Mouse (Mus musculus): ENCODE measurements at regions not wholly inside any gene's neighbourhood (a gene's known extent, or its start where the extent isn't known, plus 50 kb on each side); places are given as distances from the start of the nearest gene placed in this dataset.
A peak's percentile ranks its signal among the peaks of the same experiment; 100 is the strongest.

DNA sequence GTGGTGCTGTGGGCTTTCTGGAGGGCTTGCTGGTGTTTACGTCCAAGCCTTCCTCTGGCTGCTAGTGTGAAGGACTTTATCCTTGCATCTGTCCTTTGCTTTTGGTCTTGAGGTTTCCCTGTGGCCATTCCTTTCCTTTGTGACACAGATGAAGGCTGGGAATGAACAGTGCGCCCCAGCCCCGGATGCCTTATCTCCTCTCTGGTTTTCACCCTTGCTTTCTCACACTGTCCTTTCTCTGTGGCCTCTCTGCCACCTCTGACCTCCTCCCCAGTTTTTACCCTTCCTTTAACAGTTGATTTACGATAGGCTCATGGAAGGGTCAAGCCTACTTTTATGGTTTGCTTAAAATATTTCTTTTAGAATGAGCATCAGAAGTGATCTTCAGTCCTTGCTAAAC, 53.2 kb downstream of the Gas1 start:
- no peak for DNase-seq (ENCODE audit: low read depth, low spot score)

DNA sequence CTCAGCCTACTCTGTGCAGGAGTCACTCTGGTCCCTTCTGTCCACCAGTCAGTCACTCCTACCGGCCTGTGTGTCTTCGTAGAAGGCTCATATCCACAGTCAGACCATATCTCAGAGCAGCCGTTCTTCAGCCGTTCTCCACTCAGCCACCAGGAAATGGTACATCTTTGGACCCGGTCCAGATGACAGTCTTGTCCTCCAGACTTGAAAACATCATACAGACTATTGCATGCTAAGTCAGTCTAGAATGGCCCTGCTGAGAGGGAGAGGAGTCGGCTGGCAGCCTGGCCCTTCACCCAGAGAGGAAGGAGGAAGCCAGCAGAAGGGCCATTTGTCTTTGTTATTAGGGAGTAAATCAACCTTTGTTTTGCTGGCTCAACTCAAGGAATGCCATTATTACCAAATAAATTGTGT, 54.0 kb downstream of the Gas1 start:
- DNase-seq (ENCODE audit: low read depth, low spot score) = no peak

DNA sequence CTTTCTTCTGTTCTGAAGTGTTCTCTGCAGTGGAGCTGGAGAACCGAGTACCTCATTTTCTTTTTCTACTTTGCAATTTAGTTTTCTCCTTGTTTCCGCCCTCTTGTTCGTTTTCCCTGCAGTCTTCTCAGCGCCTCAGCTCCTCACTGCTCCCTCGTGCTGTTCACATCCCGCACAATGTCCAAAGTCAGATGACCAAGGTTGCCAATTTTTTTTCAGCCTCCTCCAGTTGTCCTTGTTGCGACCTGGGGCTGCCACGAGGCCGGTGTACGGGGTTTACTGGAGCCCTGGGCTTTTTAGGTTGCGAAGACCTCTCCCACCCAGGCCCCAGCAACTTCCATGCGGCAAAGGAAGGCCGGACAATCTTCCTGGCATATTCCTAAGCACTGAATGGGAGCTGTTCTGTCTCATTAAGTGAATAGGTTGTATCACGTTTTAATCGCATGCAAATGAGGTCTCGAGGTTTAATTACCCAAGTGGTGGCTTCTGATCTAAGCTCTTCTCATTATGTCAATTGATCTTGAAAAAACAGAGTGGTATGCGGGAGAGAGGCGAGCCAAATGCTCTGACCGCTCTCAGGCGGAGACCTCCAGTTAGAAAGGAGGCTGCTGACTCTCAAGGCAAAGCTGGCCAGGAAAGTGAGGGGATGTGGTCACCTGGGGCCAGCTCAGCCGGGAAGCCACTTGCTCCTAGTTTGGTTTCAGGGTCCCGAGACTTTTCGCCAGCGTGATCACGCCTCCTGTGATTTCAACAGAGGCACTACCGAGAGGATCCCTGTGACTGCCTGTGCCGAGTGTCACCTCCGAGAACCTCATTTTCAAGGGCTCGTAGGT, 54.6 kb downstream of the Gas1 start:
- no peak for DNase-seq (ENCODE audit: low read depth, low spot score)

DNA sequence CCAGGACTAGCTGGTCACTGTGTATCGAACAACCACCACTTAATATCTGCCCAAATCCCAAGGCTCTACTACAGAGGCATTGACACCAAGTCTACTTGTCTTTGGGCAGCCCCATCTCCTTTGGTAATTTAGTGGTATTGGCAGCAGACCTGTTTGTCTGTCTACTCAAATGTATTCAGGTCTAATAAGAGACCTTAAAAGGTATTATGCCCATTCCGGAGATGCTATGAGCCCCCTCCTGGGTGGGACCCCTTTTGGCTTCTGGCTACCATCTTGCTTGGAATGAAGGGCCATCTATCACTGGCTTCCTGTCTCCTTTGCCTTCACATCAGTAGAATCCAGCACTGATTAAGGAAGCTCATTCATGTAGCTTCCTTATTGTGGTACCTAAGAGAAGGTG, 65.7 kb downstream of the Gas1 start:
- DNase-seq (ENCODE audit: low read depth, low spot score) = no peak

DNA sequence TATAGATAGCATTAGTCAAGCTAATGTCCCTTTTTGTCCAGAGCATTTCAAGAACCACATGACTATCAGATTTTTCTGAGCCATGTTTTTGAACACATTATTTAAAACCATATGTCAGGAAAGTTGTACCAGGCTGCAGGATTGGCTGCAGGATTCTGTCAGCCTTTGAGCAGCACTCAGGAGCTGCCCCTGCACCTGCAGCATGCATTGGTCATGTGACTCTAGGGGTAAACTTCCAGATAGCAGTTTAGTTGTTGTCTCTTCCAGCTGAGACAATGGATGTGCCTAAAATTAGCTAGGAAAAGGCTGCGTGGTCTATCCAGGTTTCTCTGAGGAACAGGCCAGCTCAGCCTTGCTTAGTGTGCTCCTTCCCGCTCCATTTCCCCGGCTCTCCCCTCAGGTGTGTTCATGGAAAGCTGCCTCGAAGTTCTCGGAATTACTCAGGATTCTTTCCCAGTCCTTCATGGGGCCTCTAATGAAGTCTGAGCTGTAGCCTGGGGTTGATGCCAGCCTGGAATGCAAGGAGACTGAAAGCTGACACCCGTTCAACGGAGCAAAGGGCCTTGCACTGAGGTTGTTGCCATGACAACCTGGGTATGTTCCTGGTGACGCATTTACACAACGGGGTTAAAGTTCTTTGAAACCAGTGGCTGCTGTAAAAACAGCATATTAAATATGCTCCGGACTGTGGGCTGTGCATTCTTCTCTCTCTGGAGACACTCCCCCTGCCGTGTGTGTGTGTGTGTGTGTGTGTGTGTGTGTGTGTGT, 66.9 kb downstream of the Gas1 start:
- DNase-seq (ENCODE audit: low read depth, low spot score) = peak; percentile 67

DNA sequence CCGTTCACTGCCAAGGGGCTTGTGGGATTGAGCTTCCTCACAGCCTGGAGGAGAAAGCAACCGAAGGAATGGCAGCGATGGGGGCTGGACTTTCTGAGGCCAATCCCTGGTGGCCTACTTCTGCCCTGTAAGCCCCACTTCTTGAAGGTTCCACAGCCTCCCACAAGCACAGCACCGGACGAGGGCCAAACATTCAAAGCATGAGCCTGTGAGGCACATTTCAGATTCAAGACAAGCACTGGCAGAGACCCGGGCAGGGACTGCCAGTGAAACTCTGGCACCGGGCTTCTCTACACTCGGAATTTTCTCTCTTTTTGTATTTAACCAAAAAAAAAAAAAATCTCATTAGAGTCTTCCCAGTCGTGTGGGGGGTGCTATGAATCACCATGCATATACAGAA, 71.9 kb downstream of the Gas1 start:
- no peak for DNase-seq (ENCODE audit: low read depth, low spot score)

DNA sequence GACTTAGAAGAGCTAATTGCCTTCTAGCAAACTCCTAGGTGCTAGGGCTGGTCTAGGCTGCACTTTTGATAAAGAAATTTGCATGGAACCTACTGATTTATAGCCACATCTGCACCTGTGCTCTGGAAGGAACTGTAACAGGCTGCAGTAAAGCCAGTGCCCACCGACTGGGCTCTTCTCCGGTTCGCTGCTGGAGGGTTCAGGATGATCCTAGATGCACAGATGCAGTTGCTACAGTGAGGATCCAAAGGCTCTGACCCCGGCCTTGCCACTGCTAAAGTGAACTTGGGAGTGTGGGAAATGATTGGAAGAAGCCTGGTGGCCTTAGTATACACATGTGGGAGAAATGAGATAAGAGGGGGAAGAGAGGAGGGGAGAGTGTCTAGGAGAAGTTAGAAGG, 75.5 kb downstream of the Gas1 start:
- no peak for DNase-seq (ENCODE audit: low read depth, low spot score)

DNA sequence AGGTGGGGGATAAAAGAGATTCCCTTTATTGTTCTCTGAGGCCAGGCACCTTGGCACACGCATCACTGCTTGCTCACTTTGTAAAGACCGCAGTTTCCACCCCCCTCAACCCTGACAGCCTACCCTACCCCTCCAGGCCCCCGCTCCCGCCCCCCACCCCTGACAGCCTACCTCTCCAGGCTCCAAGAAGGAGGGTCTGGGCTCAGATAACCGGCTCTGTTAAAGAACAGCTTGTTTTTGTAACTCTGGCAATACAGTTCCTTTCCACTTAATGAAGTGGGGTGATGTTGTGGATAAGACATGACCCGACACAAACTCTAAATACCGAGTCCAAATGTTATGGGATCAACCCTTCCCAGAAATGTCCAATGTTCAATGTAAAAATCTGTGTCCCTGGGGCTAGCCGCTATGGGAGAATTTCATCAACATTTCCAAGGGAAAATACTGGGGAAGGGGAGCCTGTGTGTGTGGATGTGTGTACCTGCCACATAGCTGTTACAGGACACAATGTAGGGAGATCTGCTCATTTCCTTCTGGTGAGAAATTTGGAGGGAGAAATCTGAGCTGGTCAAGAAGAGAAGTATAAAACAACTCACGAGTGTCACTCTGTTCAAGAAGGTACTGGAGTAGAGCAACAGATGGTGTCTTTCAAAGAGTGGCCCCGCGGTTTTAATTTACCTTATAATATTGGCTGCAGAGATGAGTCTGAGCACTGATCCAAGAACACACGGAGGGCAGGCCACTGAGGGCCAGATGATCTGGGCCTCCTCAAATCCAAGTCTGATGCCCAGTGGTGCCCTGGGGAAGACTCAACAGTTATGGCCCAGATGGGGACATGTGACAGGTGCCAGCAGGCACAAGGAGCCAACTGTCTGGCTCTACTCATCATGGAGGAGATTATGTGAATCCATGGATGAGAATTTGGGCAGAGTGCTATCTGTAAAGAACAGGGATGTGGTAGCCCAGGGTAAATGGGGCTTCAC, 76.7 kb downstream of the Gas1 start:
- no peak for DNase-seq (ENCODE audit: low read depth, low spot score)

DNA sequence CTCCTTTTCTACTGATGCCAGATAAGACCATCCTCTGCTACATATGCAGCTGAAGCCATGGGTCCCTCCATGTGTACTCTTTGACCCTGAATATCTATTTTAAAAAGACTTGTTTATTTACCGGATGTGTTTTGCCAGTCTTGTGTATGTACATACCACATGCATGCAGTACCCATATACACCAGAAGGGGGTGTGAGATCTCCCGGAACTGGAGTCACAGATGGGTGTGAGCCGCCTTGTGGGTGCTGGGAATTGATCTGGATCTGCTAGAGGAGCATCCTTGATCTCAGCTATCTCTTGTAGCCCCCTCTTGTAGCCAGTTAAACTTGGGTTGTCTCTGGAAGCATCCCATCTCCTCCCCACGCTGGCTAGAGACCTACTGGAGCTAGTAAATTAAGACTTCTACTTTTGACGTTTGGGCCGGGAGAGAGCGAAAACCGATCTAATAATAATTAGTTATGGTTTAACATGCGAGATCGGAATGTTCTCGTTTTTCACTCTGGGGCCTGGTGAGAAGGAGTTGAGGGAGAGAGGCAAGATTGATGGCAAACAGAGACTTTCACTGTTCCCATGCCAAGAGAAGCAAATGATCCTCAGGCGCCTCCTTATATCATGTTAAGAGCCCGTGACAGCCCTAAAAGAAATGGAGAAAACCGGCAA, 77.6 kb downstream of the Gas1 start:
- DNase-seq (ENCODE audit: low read depth, low spot score) = no peak

DNA sequence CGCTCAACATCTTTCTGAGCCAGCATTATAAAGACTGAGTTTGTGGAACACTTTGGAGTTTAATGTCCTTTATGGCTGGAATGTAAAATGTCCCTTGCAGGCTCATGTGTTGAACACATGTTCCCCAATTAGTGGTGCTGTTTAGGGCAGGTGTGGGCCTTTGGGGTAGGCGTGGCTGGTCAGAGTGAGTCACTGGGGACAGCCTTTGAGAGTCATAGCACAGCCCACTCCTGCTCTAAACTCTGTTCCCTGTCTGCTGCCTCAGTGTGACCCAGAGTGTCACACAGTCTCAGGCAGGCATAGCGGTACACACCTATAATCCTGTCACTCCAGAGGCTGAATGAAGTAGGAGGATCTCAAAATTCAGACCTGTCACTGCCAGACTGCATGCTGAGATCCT, 78.8 kb downstream of the Gas1 start:
- DNase-seq (ENCODE audit: low read depth, low spot score) = no peak

DNA sequence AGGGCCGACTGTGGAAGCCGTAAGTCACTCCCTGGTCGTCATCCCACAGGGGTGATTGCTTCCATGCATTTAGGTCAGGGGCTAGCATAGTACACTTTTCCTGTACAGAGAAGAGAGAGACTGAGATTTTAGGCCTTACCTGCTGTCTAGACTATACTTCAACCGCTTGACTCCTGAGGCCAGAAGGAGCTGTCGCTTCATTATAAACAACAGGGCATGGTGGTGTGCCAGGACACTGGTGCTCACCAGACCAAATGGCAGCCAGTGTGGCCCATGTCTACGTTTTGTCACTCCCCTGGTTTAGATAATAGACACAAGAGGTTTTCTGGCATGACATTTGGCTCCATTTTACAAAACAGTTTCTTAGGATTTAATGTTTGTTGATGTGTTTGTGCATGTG, 79.4 kb downstream of the Gas1 start:
- no peak for DNase-seq (ENCODE audit: low read depth, low spot score)

DNA sequence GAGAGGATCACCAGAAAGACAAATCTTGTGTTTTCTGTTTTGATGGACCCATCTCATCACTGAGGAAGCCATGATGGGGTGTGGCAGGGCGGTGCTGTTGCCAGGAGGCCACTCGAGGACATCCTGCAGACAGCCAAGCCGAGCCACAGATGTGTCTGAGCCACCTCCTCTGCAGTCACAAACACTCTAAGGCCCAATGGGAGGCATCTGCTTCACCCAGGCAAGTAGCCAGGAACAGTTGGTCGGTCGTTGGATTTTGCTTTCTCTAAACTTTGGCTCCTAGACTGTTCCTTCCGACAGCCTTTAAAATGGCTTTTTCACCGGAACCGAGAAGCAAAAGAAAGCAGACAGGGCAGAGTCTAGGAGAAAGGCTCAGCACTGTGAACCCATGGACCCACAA, 90.5 kb downstream of the Gas1 start:
- no peak for DNase-seq (ENCODE audit: low read depth, low spot score)

DNA sequence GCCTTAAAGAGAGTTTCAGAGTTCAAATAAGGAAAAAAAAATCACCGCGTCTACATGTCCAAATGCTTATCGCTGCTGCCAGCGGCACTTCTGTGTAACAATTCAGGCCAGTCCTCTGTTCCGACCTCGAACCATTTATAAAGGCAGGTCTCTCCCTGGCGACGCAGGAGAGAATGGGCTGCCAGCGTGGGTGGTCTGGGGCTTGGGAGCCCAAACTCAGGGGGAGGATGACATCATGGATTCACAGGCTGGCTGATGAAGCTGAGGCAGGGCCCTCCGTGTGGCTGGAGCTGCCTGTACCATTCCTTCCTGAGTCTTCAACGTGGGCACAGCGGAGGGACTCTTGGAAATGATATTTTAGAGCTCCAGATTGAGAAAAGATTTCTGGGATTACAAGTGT, 92.2 kb downstream of the Gas1 start:
- DNase-seq (ENCODE audit: low read depth, low spot score) = no peak

DNA sequence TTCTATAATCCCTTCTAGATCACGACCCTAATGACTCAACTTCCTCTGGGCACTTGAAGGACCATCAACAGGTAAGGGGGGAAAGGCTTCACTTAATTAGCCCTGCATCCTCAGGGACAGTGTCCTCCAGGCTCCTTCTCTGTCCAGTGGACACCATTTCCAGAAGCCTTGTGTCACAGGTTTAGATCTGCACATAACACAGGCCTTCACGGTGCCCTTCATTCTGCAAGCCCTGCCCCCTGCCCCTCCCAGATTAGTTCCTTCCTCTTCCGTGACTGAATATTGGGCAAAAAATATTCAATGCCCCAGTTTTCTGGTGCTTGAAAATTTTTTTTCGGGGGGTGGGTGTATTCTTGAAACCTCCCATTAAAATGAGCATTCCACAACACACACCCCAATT, 92.9 kb downstream of the Gas1 start:
- DNase-seq (ENCODE audit: low read depth, low spot score) = no peak

DNA sequence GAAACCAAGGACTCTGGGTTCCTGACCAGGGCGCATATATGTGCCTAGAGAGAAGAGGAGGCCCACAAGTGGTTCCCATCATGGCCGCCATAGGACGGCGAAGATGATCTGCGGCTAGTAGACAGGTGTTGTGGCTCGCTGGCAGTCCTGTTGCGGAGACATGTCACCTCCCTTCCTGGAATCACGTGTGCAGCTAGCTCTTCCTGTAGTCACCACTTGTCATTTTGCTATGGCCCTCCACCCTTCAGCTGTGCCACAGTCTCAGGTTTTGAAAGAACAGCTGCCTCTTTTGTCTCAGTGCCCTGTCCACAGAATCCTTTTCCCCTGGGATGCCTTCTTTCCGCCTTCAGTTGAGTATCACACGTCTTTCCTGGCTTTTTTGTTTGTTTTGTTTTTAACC, 97.1 kb downstream of the Gas1 start:
- DNase-seq (ENCODE audit: low read depth, low spot score) = no peak

DNA sequence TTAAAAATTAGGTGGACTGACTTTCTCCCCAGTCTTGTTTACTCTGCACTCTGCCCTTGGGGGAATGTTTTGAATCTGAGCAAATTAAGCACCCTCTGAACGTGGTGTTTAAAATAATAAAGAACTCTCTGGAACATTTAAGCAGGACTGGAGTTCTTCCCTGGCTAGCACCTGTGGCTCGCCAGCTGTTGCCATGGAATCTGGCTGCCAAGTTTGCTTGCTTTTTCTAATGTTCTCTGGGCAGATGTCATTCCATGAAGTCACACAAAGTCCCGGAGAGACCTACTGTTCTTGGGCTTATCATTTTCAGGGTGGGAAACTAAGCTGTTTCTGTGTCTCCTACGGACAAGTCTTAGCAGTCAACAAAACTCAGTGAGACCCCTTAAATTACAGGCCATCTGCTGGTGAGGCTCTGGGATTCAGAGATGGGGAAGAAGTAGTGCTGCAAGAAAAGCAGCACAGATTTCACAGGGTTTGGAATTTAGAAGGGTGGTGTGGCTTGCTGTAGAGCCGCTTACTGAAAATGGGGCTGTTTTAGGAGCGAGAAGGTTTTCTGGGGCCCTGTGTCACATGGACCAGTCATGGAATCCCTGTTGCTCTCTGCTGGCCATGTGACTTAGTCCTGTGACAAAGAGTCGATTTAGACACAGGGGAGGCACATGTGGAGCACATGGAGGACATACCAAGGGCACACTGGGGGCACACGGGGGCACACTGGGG, 98.7 kb downstream of the Gas1 start:
- no peak for DNase-seq (ENCODE audit: low read depth, low spot score)

DNA sequence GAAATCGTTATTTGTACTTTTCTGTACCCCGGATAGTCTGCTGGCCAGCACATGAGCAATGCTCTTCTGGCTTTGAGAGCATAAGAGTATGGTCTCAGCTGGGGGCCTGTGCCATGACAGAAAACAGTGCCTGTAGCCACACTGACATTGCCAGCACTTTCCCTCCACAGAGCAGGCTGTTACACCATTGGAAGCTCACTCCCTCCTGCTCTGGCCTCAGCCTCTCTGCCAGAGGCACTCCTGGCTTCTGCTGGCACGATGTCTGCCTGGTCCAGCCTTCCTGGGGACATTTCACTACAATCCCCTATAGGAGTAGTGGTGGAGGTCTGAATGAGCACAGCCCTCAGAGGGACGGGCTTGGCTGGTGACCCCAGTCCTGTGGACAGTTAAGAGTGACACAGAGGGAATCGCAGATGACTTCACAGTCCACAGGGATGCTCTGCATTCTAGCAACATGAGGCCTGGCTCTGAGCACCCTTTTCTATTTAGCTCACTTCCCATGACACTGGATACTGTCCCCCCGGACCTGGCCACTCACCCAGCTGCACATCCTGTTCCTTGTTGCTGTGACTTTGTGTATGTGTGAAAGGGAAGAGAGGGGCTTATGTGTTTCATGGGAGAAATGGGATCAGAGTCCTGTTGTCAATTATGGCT, 100.9 kb downstream of the Gas1 start:
- no peak for DNase-seq (ENCODE audit: low read depth, low spot score)

DNA sequence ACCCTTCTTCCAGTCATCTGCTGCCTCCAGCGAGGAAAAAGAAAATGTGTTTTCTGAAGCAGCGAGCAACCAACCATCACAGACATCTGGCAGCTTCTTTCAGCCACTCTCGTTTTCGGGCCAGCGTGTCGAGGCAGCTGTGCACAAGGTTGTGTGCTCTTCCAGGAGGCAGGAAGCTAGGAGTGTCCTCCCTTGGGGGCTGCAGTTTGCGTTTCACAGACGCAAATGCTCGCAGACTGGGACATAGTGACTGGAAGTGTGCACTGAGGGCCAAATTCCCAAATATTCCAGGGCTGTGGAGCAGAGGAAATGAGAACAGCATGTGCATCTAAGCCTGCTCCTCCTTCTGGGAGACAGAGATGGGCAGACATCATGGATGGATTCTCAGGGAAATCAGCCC, 105.6 kb downstream of the Gas1 start:
- no peak for DNase-seq (ENCODE audit: low read depth, low spot score)

DNA sequence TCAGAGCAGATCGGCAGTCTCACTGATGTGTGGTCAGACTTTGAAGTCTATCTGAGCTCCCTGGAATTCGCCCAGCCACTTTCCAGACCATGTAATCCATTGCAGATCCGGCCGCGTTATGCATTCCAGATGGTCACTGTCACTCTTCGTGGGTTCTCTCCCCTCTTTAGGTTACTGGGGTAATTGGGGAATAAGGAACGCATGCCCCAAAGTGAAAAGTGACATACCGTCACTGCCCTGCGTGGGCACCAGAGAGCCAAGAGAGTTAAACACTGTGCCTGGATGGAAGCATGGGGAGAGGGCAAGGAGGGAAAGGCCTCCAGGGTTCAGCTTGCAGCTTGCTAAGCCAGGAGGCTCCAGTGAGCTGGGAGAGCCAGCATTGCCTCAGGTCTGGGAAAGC, 108.0 kb downstream of the Gas1 start:
- DNase-seq (ENCODE audit: low read depth, low spot score) = no peak

DNA sequence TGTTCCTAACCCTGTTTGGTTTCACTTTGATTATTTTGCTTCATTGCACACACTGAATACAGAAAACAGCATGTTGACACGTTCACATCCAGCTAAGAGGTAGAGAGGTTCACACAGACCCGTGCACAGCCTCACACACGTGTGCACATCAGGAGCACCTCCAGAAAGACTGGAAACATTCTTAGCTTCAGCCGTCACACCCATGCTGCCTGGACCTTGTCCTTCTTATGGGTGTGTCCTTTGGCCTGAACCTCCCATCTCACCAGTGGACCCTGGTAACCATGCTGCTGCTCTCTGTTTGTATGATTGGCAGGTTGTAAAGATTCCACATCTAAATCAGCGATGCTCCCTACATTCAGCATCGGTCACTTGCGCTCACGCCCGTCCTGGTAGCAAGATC, 109.8 kb downstream of the Gas1 start:
- DNase-seq (ENCODE audit: low read depth, low spot score) = no peak

All from brain, embryonic 18.5 days (tissue).